Mouse (Mus musculus) ES-E14 (cell line): ENCODE results near the gene Rpl22l1.

Experiments
- HCFC1 ChIP-seq: IDR thresholded peaks from 2 replicates; pipeline ENCODE4 v1.6.1; 2012; ENCODE audit warnings: low read length, inconsistent platforms, borderline replicate concordance; ENCODE audit not compliant: insufficient read depth
- ZC3H11A ChIP-seq: IDR thresholded peaks from 2 replicates; pipeline ENCODE4 v1.6.1; 2012; ENCODE audit warnings: low read depth, mild to moderate bottlenecking, inconsistent platforms, low read length, borderline replicate concordance

DNA sequence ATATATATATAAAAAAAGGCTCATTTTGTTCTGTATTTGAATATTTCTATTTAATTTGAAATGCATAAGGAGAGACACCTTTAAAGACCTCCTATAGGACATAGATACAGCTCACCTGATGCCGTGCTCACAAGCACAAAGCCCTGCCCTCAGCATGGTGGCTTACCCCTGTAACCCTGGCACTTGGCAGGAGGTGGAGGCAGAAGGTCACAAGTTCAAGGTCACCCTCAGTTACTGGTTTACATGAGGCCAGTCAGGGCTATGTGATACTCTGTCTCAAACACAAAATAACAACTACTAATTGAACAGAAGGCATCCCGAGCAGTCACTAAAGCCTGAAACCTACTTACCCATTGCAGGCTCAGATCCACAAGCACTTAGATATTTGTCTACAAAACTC lies 24.2 kb downstream of the Rpl22l1 start:
- TF ChIP-seq HCFC1 (no peak), ZC3H11A (no peak)
